Mouse (Mus musculus): ENCODE measurements around the gene Frmd6. TPM values are rescaled to one million over a fixed set of nuclear protein-coding genes. Genes with fewer than 3 reads are reported as not detected.
A peak's percentile ranks its signal among the peaks of the same experiment; 100 is the strongest.

Frmd6 gene
- polyA plus RNA-seq, 1 experiment from 2014 or later = 18.5 TPM

DNA sequence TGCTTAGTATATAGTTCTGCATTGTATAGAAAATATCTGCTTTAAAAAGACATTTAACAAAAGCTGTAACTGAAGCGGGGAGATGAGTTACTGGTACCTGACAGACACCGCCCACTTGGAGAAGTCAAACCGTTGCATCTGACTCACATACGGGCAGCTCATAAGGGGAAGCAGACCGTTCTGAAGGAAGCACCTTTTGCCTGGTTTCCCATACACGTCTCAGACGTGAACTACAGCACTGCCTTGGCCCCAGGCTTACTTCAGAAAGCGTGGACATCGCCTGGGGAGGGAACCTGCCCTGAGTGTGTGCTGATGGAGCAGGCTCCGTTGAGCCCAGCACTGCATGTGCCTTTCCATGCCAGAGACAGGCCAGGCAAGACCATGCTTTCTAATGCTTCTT lies 60.3 kb downstream of the Frmd6 start:
- Histone ChIP-seq H3K4me1 (replicated peaks; ENCODE audit: control insufficient read depth, insufficient read depth, low read length) (no peaks in the 10 kb centered on the region), H3K9me3 (ENCODE audit: control insufficient read depth, low read length) (no peaks in the 10 kb centered on the region), H3K27me3 (ENCODE audit: control insufficient read depth, insufficient read depth, low read length) (no peaks in the 10 kb centered on the region), H3K9ac (ENCODE audit: low read depth, low read length) (no peak overlapping the region), H3K4me3 (ENCODE audit: low read depth, low read length) (no peak overlapping the region), H3K36me3 (ENCODE audit: control insufficient read depth, insufficient read depth, low read length) (no peaks in the 10 kb centered on the region), H3K27ac (ENCODE audit: low read depth, low read length) (no peak overlapping the region), H3K4me2 (replicated peaks; ENCODE audit: low read depth, low read length) (no peak overlapping the region)
- DNase-seq (ENCODE audit: low spot score) (no peak), ATAC-seq (ENCODE audit: low FRiP score) (no peak)
- WGBS = 85% methylated on average over 10 of the region's 10 CpGs

- H3K4me1 ChIP-seq (replicated peaks; ENCODE audit: control insufficient read depth, insufficient read depth, low read length) = no peaks in the 10 kb centered on the region
- no peaks in the 10 kb centered on the region for H3K36me3 ChIP-seq (ENCODE audit: control insufficient read depth, insufficient read depth, low read length)
- H3K9me3 ChIP-seq (ENCODE audit: control insufficient read depth, low read length) = no peaks in the 10 kb centered on the region
- no peaks in the 10 kb centered on the region for H3K27me3 ChIP-seq (ENCODE audit: control insufficient read depth, insufficient read depth, low read length)
- no peak overlapping the region for H3K27ac ChIP-seq (ENCODE audit: low read depth, low read length)
- H3K4me2 ChIP-seq (replicated peaks; ENCODE audit: low read depth, low read length) = no peak overlapping the region
- no peak overlapping the region for H3K4me3 ChIP-seq (ENCODE audit: low read depth, low read length)
- WGBS = 80% methylated on average over 5 of the region's 5 CpGs
- no peak for ATAC-seq (ENCODE audit: low FRiP score)
- H3K9ac ChIP-seq (ENCODE audit: low read depth, low read length) = no peak overlapping the region
- no peak for DNase-seq (ENCODE audit: low spot score)
These were observed 65.1 kb downstream of the Frmd6 start for GRCm38 (mm10) chr12:70890405-70890804.

DNA sequence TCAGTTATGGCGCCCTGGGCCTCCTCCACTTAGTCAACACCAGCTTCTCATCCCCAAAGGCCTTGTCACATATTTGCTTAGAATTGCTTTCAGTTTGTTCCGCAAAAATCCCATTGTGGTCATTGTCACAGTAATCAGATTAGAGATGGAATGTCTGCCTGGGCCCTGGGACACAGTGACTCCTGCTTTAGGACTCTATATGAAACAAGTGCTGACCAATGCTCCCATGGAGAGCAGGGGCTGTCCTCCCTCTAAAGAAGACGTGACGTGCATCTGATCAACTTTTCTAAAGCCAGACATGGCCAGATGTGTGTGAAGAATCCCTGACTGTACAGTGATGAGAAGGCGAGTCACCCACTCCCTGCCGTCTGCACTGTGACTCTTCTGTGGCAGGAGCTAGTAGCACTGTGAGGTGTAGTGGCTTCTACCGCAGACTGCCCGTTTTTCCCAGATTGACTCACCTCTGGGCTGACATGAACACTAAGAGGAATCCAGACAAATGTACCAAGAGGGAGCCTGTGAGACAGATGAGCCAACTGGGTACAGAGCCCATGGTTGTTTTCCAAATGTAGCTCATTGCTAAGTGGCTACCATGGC lies 65.7 kb downstream of the Frmd6 start:
- H3K36me3 ChIP-seq (ENCODE audit: control insufficient read depth, insufficient read depth, low read length) = no peaks in the 10 kb centered on the region

DNA sequence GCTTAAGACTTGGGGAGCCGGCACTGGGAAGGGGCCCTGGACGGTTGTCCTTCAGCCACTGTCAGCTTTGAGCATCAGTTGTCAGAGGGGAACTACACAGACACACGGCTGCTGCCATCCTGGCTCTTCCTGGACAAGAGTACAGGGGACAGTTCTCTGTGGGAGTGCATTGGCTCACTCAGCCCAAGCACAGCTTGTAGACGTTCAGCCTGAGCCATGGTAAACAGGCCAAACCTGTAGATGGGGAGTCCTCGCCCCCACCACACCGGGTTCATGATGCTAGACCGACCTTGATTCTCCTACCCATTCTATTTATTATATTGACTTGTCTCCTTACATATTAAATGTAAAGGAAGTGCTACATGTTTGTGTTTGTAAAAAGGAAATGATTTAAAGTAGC lies 70.0 kb downstream of the Frmd6 start:
- no peaks in the 10 kb centered on the region for H3K4me1 ChIP-seq (replicated peaks; ENCODE audit: control insufficient read depth, insufficient read depth, low read length)
- H3K9ac ChIP-seq (ENCODE audit: low read depth, low read length) = no peak overlapping the region
- 89% methylated on average over 7 of the region's 7 CpGs for WGBS
- no peaks in the 10 kb centered on the region for H3K36me3 ChIP-seq (ENCODE audit: control insufficient read depth, insufficient read depth, low read length)
- DNase-seq (ENCODE audit: low spot score) = no peak
- H3K4me2 ChIP-seq (replicated peaks; ENCODE audit: low read depth, low read length) = no peak overlapping the region
- no peak overlapping the region for H3K4me3 ChIP-seq (ENCODE audit: low read depth, low read length)
- no peaks in the 10 kb centered on the region for H3K9me3 ChIP-seq (ENCODE audit: control insufficient read depth, low read length)
- ATAC-seq (ENCODE audit: low FRiP score) = no peak
- H3K27ac ChIP-seq (ENCODE audit: low read depth, low read length) = no peak overlapping the region
- no peaks in the 10 kb centered on the region for H3K27me3 ChIP-seq (ENCODE audit: control insufficient read depth, insufficient read depth, low read length)

More for the DNA sequence above, 65.7 kb downstream of the Frmd6 start:
- no peak overlapping the region for H3K27ac ChIP-seq (ENCODE audit: low read depth, low read length)
- H3K4me3 ChIP-seq (ENCODE audit: low read depth, low read length) = no peak overlapping the region
- H3K4me1 ChIP-seq (replicated peaks; ENCODE audit: control insufficient read depth, insufficient read depth, low read length) = no peaks in the 10 kb centered on the region
- no peaks in the 10 kb centered on the region for H3K9me3 ChIP-seq (ENCODE audit: control insufficient read depth, low read length)
- H3K27me3 ChIP-seq (ENCODE audit: control insufficient read depth, insufficient read depth, low read length) = no peaks in the 10 kb centered on the region
- H3K4me2 ChIP-seq (replicated peaks; ENCODE audit: low read depth, low read length) = no peak overlapping the region
- H3K9ac ChIP-seq (ENCODE audit: low read depth, low read length) = no peak overlapping the region
- ATAC-seq (ENCODE audit: low FRiP score) = no peak
- WGBS = 81% methylated on average over 8 of the region's 8 CpGs
- no peak for DNase-seq (ENCODE audit: low spot score)

DNA sequence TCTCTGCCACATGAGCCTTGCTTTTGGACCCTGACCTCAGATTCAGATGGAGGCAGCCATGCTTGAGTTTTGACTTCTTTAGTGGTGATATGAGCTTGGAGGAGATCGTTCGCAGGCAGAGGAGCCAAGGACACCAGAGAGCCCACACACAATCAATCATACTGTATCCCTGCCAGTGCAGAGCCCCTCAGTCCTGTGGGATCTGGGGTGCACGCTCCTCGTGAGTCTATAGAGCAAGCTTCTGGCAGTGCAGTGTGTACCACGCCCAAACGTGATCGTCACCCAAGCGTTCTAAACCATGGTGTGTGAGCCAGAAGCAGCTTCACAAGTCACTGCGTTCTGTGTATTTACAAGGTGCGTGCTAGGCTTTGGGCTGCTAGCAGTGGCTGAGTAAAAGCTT lies 70.8 kb downstream of the Frmd6 start:
- Histone ChIP-seq H3K4me1 (replicated peaks; ENCODE audit: control insufficient read depth, insufficient read depth, low read length) (no peaks in the 10 kb centered on the region), H3K4me3 (ENCODE audit: low read depth, low read length) (no peak overlapping the region), H3K9me3 (ENCODE audit: control insufficient read depth, low read length) (no peaks in the 10 kb centered on the region), H3K27me3 (ENCODE audit: control insufficient read depth, insufficient read depth, low read length) (no peaks in the 10 kb centered on the region), H3K27ac (ENCODE audit: low read depth, low read length) (no peak overlapping the region), H3K36me3 (ENCODE audit: control insufficient read depth, insufficient read depth, low read length) (no peaks in the 10 kb centered on the region), H3K4me2 (replicated peaks; ENCODE audit: low read depth, low read length) (no peak overlapping the region), H3K9ac (ENCODE audit: low read depth, low read length) (no peak overlapping the region)
- ATAC-seq (ENCODE audit: low FRiP score) = no peak
- 86% methylated on average over 10 of the region's 10 CpGs for WGBS
- DNase-seq (ENCODE audit: low spot score) = no peak

- DNase-seq (ENCODE audit: low spot score) (no peak), ATAC-seq (ENCODE audit: low FRiP score) (no peak)
- WGBS = 86% methylated on average over 8 of the region's 8 CpGs
- Histone ChIP-seq H3K27ac (ENCODE audit: low read depth, low read length) (no peak overlapping the region), H3K4me1 (replicated peaks; ENCODE audit: control insufficient read depth, insufficient read depth, low read length) (no peaks in the 10 kb centered on the region), H3K4me2 (replicated peaks; ENCODE audit: low read depth, low read length) (no peak overlapping the region), H3K4me3 (ENCODE audit: low read depth, low read length) (no peak overlapping the region), H3K9me3 (ENCODE audit: control insufficient read depth, low read length) (no peaks in the 10 kb centered on the region), H3K9ac (ENCODE audit: low read depth, low read length) (no peak overlapping the region), H3K27me3 (ENCODE audit: control insufficient read depth, insufficient read depth, low read length) (no peaks in the 10 kb centered on the region), H3K36me3 (ENCODE audit: control insufficient read depth, insufficient read depth, low read length) (no peaks in the 10 kb centered on the region)
These were observed 72.1 kb downstream of the Frmd6 start for GRCm38 (mm10) chr12:70897434-70897833.

GRCm38 (mm10) chr12:70898450-70898849 lies 73.1 kb downstream of the Frmd6 start:
- DNase-seq (ENCODE audit: low spot score) (peak; percentile 36), ATAC-seq (ENCODE audit: low FRiP score) (no peak)
- Histone ChIP-seq H3K4me2 (replicated peaks; ENCODE audit: low read depth, low read length) (no peak overlapping the region), H3K27ac (ENCODE audit: low read depth, low read length) (no peak overlapping the region), H3K27me3 (ENCODE audit: control insufficient read depth, insufficient read depth, low read length) (no peaks in the 10 kb centered on the region), H3K36me3 (ENCODE audit: control insufficient read depth, insufficient read depth, low read length) (no peaks in the 10 kb centered on the region), H3K4me3 (ENCODE audit: low read depth, low read length) (no peak overlapping the region), H3K9me3 (ENCODE audit: control insufficient read depth, low read length) (no peaks in the 10 kb centered on the region), H3K4me1 (replicated peaks; ENCODE audit: control insufficient read depth, insufficient read depth, low read length) (no peaks in the 10 kb centered on the region), H3K9ac (ENCODE audit: low read depth, low read length) (no peak overlapping the region)
- whole genome bisulfite sequencing = 88% methylated on average over 8 of the region's 8 CpGs

DNA sequence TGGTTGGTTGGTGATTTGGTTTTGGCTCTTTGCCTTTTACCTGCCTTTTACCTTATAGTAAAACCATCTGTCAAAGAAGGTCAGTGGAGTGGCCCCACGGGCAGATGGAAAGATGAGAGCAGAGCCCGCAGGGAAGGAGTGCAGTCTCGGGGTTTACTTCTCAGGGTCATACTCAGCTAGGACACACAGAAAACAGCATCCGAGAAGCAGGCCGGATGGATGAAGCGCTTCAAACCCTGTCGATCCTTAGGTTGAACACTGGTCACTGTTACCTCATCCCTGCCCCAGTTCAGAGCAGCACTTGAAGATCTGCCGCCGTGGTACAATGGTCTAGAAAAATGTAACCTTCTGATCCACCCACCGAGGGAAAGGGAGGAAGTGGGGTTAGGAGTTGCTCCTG lies 79.2 kb downstream of the Frmd6 start:
- DNase-seq (ENCODE audit: low spot score) (no peak), ATAC-seq (ENCODE audit: low FRiP score) (no peak)
- Histone ChIP-seq H3K27ac (ENCODE audit: low read depth, low read length) (no peak overlapping the region), H3K36me3 (ENCODE audit: control insufficient read depth, insufficient read depth, low read length) (no peaks in the 10 kb centered on the region), H3K4me2 (replicated peaks; ENCODE audit: low read depth, low read length) (no peak overlapping the region), H3K9me3 (ENCODE audit: control insufficient read depth, low read length) (no peaks in the 10 kb centered on the region), H3K4me3 (ENCODE audit: low read depth, low read length) (no peak overlapping the region), H3K27me3 (ENCODE audit: control insufficient read depth, insufficient read depth, low read length) (no peaks in the 10 kb centered on the region), H3K9ac (ENCODE audit: low read depth, low read length) (no peak overlapping the region), H3K4me1 (replicated peaks; ENCODE audit: control insufficient read depth, insufficient read depth, low read length) (no peaks in the 10 kb centered on the region)
- 88% methylated on average over 10 of the region's 10 CpGs for WGBS

DNA sequence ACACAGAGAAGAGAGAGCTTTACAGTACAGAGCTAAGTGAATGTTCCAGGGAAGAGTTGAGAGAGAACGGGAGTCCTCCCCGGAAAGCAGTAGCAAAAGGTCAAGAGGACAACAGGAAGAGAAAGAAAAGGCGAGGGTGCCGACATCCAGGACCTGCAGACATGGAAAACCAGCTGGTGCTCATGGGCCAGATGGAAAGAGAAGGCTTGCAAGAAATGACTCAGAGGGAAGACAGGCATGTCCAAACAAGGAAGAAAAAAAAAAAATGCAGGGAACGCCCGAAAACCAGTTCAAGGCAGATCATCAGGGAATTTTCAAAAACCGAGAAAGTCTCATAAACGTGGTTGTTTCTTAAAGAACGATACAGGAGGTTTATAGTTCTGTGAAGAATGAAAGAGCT lies 81.6 kb downstream of the Frmd6 start:
- DNase-seq (ENCODE audit: low spot score) (no peak), ATAC-seq (ENCODE audit: low FRiP score) (no peak)
- H3K4me2 ChIP-seq (replicated peaks; ENCODE audit: low read depth, low read length) = no peak overlapping the region
- H3K4me3 ChIP-seq (ENCODE audit: low read depth, low read length) = no peak overlapping the region
- no peak overlapping the region for H3K9ac ChIP-seq (ENCODE audit: low read depth, low read length)
- no peaks in the 10 kb centered on the region for H3K4me1 ChIP-seq (replicated peaks; ENCODE audit: control insufficient read depth, insufficient read depth, low read length)
- no peaks in the 10 kb centered on the region for H3K36me3 ChIP-seq (ENCODE audit: control insufficient read depth, insufficient read depth, low read length)
- WGBS = 79% methylated on average over 9 of the region's 9 CpGs
- no peaks in the 10 kb centered on the region for H3K27me3 ChIP-seq (ENCODE audit: control insufficient read depth, insufficient read depth, low read length)
- no peaks in the 10 kb centered on the region for H3K9me3 ChIP-seq (ENCODE audit: control insufficient read depth, low read length)
- no peak overlapping the region for H3K27ac ChIP-seq (ENCODE audit: low read depth, low read length)

Data from hindbrain, embryonic 11.5 days (tissue).